Mouse (Mus musculus) midbrain, embryonic 12.5 days (tissue): ENCODE measurements at regions not wholly inside any gene's neighbourhood (a gene's known extent, or its start where the extent isn't known, plus 50 kb on each side); places are given as distances from the start of the nearest gene placed in this dataset.

Source experiments
- ATAC-seq: fragments of 200-750 bp; cut with Nextera tagmentation; 2 replicates; pipeline ENCODE4 v1.8.0; 2017; ENCODE audit warnings: low read depth, moderate TSS enrichment, moderate library complexity; ENCODE audit not compliant: low FRiP score
- H3K27ac ChIP-seq: fragments of 300-500 bp; sonication (generic); replicated peaks from 2 replicates; pipeline ENCODE4 v1.5.1; 2016; ENCODE audit warnings: mild to moderate bottlenecking
- H3K27me3 ChIP-seq: fragments of 300-500 bp; sonication (generic); 2 replicates; pipeline ENCODE4 v1.6.1; 2016; ENCODE audit warnings: mild to moderate bottlenecking
- H3K36me3 ChIP-seq: fragments of 300-500 bp; sonication (generic); 2 replicates; pipeline ENCODE4 v1.6.1; 2016
- H3K4me1 ChIP-seq: fragments of 300-500 bp; sonication (generic); 2 replicates; pipeline ENCODE4 v1.6.1; 2016
- H3K4me2 ChIP-seq: fragments of 300-500 bp; sonication (generic); replicated peaks from 2 replicates; pipeline ENCODE4 v1.6.1; 2016; ENCODE audit warnings: mild to moderate bottlenecking, moderate library complexity
- H3K4me3 ChIP-seq: fragments of 300-500 bp; sonication (generic); 2 replicates; pipeline ENCODE4 v1.5.1; 2016; ENCODE audit warnings: mild to moderate bottlenecking
- H3K9ac ChIP-seq: fragments of 300-500 bp; sonication (generic); replicated peaks from 2 replicates; pipeline ENCODE4 v1.6.1; 2016; ENCODE audit warnings: mild to moderate bottlenecking, moderate library complexity
- H3K9me3 ChIP-seq: fragments of 300-500 bp; sonication (generic); 2 replicates; pipeline ENCODE4 v1.6.1; 2016; ENCODE audit warnings: mild to moderate bottlenecking
- WGBS: fragments of 180-500 bp; shearing (Covaris S2); methylation state at CpG from one replicate; pipeline ENCODE4 v1.1.7; 2016; 5-methylcytosine and 5-hydroxymethylcytosine counted together

GRCm38 (mm10) chr5:90164434-90164833 lies 59.4 kb downstream of the Cox18 start:
- no peak for ATAC-seq

DNA sequence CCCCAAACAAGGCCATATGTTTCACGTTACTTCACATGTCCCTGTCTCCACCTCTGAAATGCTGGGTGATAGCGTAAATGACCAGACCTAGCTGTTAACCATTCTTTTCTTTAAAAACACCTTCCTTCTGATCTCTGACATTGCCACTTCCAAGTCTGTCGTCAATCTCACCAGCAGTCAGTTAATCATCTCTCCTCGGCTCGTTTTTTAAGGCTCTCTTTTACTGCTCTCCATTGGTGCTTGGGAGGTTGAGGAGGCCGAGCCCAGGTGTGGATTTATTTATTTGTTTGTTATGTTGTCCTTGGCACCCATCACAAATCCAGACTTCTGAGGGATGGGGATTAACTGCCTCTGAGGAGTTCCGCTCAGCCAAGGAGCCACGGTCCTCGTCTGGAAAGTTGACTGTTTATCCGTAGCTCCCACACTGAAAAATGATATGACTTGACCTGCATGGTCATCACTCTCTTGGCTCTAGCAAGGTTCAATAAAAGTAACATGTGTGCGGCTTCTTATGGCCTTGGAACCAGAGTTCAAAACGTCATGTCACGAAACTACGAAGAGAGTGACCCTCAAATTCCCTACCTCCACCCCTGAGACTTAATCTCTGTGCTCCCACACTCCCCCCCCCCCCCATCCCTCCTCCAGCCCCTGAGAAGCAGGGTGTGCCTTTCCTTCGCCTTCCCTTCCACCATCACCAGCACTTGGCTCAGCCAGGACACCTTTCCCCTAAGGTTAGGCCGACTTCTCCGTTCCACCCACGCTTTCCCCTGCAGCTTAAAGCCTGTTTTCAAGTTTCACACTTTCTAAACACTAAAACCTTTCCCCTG lies 60.6 kb downstream of the Cox18 start:
- H3K4me1 ChIP-seq = no peaks in the 10 kb centered on the region
- H3K9me3 ChIP-seq = no peaks in the 10 kb centered on the region
- H3K36me3 ChIP-seq = no peaks in the 10 kb centered on the region
- no peaks in the 10 kb centered on the region for H3K27me3 ChIP-seq
- no peak overlapping the region for H3K9ac ChIP-seq
- no peak overlapping the region for H3K4me3 ChIP-seq
- no peak for ATAC-seq
- no peak overlapping the region for H3K27ac ChIP-seq
- 84% methylated on average over 18 of the region's 18 CpGs for WGBS
- H3K4me2 ChIP-seq = no peak overlapping the region

More at GRCm38 (mm10) chr5:90164434-90164833, 59.4 kb downstream of the Cox18 start:
- no peak overlapping the region for H3K4me2 ChIP-seq
- WGBS = 90% methylated on average over 8 of the region's 8 CpGs
- no peaks in the 10 kb centered on the region for H3K36me3 ChIP-seq
- H3K9ac ChIP-seq = no peak overlapping the region
- H3K27ac ChIP-seq = no peak overlapping the region
- H3K27me3 ChIP-seq = no peaks in the 10 kb centered on the region
- no peak overlapping the region for H3K4me3 ChIP-seq
- no peaks in the 10 kb centered on the region for H3K9me3 ChIP-seq
- no peaks in the 10 kb centered on the region for H3K4me1 ChIP-seq

DNA sequence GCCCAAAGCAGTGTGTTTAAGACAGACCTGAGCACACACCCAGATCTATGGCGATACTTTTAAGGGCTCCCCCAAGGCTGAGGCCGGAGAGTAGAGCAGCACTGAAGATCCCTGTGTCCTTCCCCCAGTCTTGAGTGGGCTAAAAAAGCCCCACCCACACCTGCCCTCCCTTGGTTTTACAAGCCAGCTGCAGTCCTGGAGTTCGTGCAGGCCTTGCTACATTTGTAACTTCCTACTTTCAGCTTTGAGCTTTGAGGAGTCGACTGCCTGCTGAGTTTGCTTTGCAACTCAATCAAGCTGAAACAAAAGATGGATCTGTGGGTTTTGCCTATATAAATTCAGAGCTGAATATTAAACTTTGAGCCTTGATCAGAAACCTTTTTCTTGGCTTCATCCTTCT lies 63.5 kb downstream of the Cox18 start:
- ATAC-seq = no peak
- no peaks in the 10 kb centered on the region for H3K9me3 ChIP-seq
- no peaks in the 10 kb centered on the region for H3K36me3 ChIP-seq
- H3K9ac ChIP-seq = no peak overlapping the region
- no peak overlapping the region for H3K27ac ChIP-seq
- no peak overlapping the region for H3K4me2 ChIP-seq
- no peaks in the 10 kb centered on the region for H3K27me3 ChIP-seq
- no peaks in the 10 kb centered on the region for H3K4me1 ChIP-seq
- WGBS = 64% methylated on average over 4 of the region's 4 CpGs
- no peak overlapping the region for H3K4me3 ChIP-seq

DNA sequence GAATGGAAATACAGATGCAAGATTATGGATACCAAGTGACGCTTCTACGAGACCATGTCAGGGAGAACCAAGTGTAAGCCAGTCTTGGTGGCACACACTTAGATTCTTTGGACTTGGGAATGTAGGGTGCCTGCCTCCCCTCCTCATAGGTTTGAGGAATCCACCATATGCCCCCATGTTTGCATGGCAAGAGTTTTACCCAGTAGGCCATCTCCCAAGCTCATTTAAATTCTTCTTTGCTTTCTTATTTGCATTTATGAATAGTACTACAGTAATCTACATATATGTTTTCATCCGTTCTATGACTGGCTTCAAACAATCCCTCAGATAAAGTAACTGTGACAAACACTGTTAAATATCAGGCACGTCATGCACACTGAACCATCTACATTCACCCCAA lies 67.3 kb downstream of the Cox18 start:
- 93% methylated on average over 4 of the region's 4 CpGs for WGBS
- no peaks in the 10 kb centered on the region for H3K27me3 ChIP-seq
- H3K4me1 ChIP-seq = no peaks in the 10 kb centered on the region
- H3K4me3 ChIP-seq = no peak overlapping the region
- ATAC-seq = no peak
- H3K36me3 ChIP-seq = no peaks in the 10 kb centered on the region
- no peaks in the 10 kb centered on the region for H3K9me3 ChIP-seq
- H3K4me2 ChIP-seq = no peak overlapping the region
- no peak overlapping the region for H3K9ac ChIP-seq
- H3K27ac ChIP-seq = no peak overlapping the region

GRCm38 (mm10) chr5:90149611-90150532 lies 73.9 kb downstream of the Cox18 start:
- no peaks in the 10 kb centered on the region for H3K27me3 ChIP-seq
- H3K4me2 ChIP-seq = no peak overlapping the region
- no peaks in the 10 kb centered on the region for H3K4me1 ChIP-seq
- H3K27ac ChIP-seq = no peak overlapping the region
- H3K9ac ChIP-seq = no peak overlapping the region
- ATAC-seq = no peak
- no peaks in the 10 kb centered on the region for H3K9me3 ChIP-seq
- H3K4me3 ChIP-seq = no peak overlapping the region
- H3K36me3 ChIP-seq = no peaks in the 10 kb centered on the region
- 88% methylated on average over 22 of the region's 22 CpGs for WGBS

DNA sequence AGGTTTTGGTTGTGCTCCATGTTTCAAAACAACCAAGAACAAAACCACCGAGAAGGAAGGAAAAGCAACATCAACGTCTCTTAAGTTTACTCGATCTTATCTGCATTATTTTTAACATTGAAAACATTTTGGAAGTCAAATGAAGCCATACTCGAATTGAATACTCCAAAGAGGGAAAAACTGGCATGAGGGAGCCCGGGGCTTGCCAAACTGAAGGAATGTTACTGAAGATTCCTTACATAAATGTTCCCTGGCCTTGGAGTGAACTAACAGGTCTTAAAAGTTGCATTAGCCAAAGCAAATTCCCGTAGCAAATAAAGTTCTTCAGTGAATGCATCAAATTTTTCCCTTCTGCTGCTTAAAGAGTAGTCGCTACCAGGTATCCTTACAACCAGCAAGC lies 87.8 kb downstream of the Cox18 start:
- H3K27me3 ChIP-seq = no peaks in the 10 kb centered on the region
- no peaks in the 10 kb centered on the region for H3K9me3 ChIP-seq
- no peak overlapping the region for H3K27ac ChIP-seq
- 82% methylated on average over 7 of the region's 7 CpGs for WGBS
- no peaks in the 10 kb centered on the region for H3K36me3 ChIP-seq
- no peak overlapping the region for H3K4me2 ChIP-seq
- H3K9ac ChIP-seq = no peak overlapping the region
- no peak for ATAC-seq
- H3K4me3 ChIP-seq = no peak overlapping the region
- no peaks in the 10 kb centered on the region for H3K4me1 ChIP-seq

GRCm38 (mm10) chr5:90107036-90107435 lies 116.8 kb downstream of the Cox18 start:
- H3K4me3 ChIP-seq = no peak overlapping the region
- H3K9me3 ChIP-seq = no peaks in the 10 kb centered on the region
- 97% methylated on average over 1 of the region's 1 CpGs for WGBS
- ATAC-seq = no peak
- no peaks in the 10 kb centered on the region for H3K36me3 ChIP-seq
- H3K4me2 ChIP-seq = no peak overlapping the region
- H3K9ac ChIP-seq = no peak overlapping the region
- H3K27me3 ChIP-seq = no peaks in the 10 kb centered on the region
- H3K27ac ChIP-seq = no peak overlapping the region
- no peaks in the 10 kb centered on the region for H3K4me1 ChIP-seq

DNA sequence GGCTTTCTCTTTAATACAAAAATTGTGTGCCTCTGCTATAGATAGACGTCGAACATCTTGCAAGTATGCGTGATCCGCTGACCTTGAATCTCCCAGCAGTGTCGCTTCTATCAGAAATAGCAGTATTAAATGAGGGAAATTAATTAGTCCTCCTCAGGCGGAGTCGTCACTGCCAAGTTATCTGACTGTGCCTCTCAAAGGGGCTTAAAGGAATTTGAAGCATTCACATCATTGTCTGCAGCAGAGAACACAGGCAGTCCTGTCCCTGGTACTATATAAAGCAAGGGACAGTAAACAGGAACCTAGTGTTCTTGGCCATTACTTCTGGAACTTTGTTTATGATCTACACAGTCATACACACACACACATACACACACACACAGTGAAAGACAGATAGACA lies 119.1 kb downstream of the Cox18 start:
- no peaks in the 10 kb centered on the region for H3K27me3 ChIP-seq
- no peak overlapping the region for H3K4me3 ChIP-seq
- no peaks in the 10 kb centered on the region for H3K36me3 ChIP-seq
- no peaks in the 10 kb centered on the region for H3K9me3 ChIP-seq
- no peak overlapping the region for H3K9ac ChIP-seq
- H3K4me2 ChIP-seq = no peak overlapping the region
- no peak overlapping the region for H3K27ac ChIP-seq
- 68% methylated on average over 7 of the region's 7 CpGs for whole genome bisulfite sequencing
- H3K4me1 ChIP-seq = no peaks in the 10 kb centered on the region
- no peak for ATAC-seq

GRCm38 (mm10) chr5:90088541-90088940 lies 135.3 kb downstream of the Cox18 start:
- ATAC-seq = no peak
- H3K4me3 ChIP-seq = no peak overlapping the region
- no peaks in the 10 kb centered on the region for H3K36me3 ChIP-seq
- no peak overlapping the region for H3K27ac ChIP-seq
- no peak overlapping the region for H3K4me2 ChIP-seq
- WGBS = 88% methylated on average over 7 of the region's 7 CpGs
- no peaks in the 10 kb centered on the region for H3K27me3 ChIP-seq
- H3K9ac ChIP-seq = no peak overlapping the region
- no peaks in the 10 kb centered on the region for H3K9me3 ChIP-seq
- H3K4me1 ChIP-seq = no peaks in the 10 kb centered on the region

- Histone ChIP-seq H3K36me3 (no peaks in the 10 kb centered on the region), H3K9me3 (no peaks in the 10 kb centered on the region), H3K4me3 (no peak overlapping the region), H3K9ac (no peak overlapping the region), H3K27ac (no peak overlapping the region), H3K27me3 (no peaks in the 10 kb centered on the region), H3K4me2 (no peak overlapping the region), H3K4me1 (no peaks in the 10 kb centered on the region)
- WGBS = 84% methylated on average over 6 of the region's 6 CpGs
- ATAC-seq = no peak
Observed at GRCm38 (mm10) chr5:90086491-90086890, 137.3 kb downstream of the Cox18 start.

GRCm38 (mm10) chr5:90077025-90077536 lies 146.7 kb downstream of the Cox18 start:
- H3K27ac ChIP-seq = no peak overlapping the region
- no peak overlapping the region for H3K4me2 ChIP-seq
- H3K4me3 ChIP-seq = no peak overlapping the region
- H3K9me3 ChIP-seq = no peaks in the 10 kb centered on the region
- no peak for ATAC-seq
- no peaks in the 10 kb centered on the region for H3K36me3 ChIP-seq
- 92% methylated on average over 6 of the region's 6 CpGs for WGBS
- H3K9ac ChIP-seq = no peak overlapping the region
- H3K27me3 ChIP-seq = no peaks in the 10 kb centered on the region
- H3K4me1 ChIP-seq = no peaks in the 10 kb centered on the region
